Mouse (Mus musculus) heart, postnatal 0 days (tissue): ENCODE results near the gene Ube4b. TPM values are rescaled to one million over a fixed set of nuclear protein-coding genes. Genes with fewer than 3 reads are reported as not detected.

Source experiments
- ATAC-seq: fragments of 200-750 bp; cut with Nextera tagmentation; 2 replicates; pipeline ENCODE4 v1.8.0; 2017; ENCODE audit warnings: low read depth, moderate number of reproducible peaks, moderate library complexity; ENCODE audit not compliant: insufficient read depth
- DNase-seq: peaks from one replicate; pipeline ENCODE4 v3.0.0-alpha.2; 2016; ENCODE audit warnings: low spot score
- H3K27ac ChIP-seq: fragments of 300-500 bp; sonication (generic); 2 replicates; pipeline ENCODE4 v1.5.1; 2014; ENCODE audit warnings: low read depth, mild to moderate bottlenecking
- H3K27me3 ChIP-seq: fragments of 300-500 bp; sonication (generic); 2 replicates; pipeline ENCODE4 v1.6.1; 2014; ENCODE audit warnings: low read length, mixed read lengths; ENCODE audit not compliant: control insufficient read depth, insufficient read depth
- H3K36me3 ChIP-seq: fragments of 300-500 bp; sonication (generic); replicated peaks from 2 replicates; pipeline ENCODE4 v1.6.1; 2014; ENCODE audit warnings: low read length, mixed read lengths; ENCODE audit not compliant: control insufficient read depth, insufficient read depth
- H3K4me1 ChIP-seq: fragments of 300-500 bp; sonication (generic); 2 replicates; pipeline ENCODE4 v1.6.1; 2014; ENCODE audit warnings: antibody characterized with exemption; ENCODE audit not compliant: control insufficient read depth, insufficient read depth
- H3K4me2 ChIP-seq: fragments of 300-500 bp; sonication (generic); 2 replicates; pipeline ENCODE4 v1.6.1; 2014; ENCODE audit warnings: low read depth, mild to moderate bottlenecking, low read length, moderate library complexity
- H3K4me3 ChIP-seq: fragments of 300-500 bp; sonication (generic); 2 replicates; pipeline ENCODE4 v1.5.1; 2014; ENCODE audit warnings: low read depth, low read length
- H3K9ac ChIP-seq: fragments of 300-500 bp; sonication (generic); replicated peaks from 2 replicates; pipeline ENCODE4 v1.6.1; 2014; ENCODE audit warnings: low read depth, low read length, mixed read lengths
- H3K9me3 ChIP-seq: fragments of 300-500 bp; sonication (generic); replicated peaks from 2 replicates; pipeline ENCODE4 v1.6.1; 2016; ENCODE audit warnings: low read length; ENCODE audit not compliant: control insufficient read depth
- CTCF ChIP-seq: IDR thresholded peaks from 2 replicates; pipeline ENCODE4 v1.5.1; 2016; ENCODE audit warnings: antibody characterized with exemption, control low read depth, low read depth
- EP300 ChIP-seq: IDR thresholded peaks from 2 replicates; pipeline ENCODE4 v1.6.1; 2016; ENCODE audit warnings: antibody characterized with exemption, low read depth
- WGBS: fragments of 180-500 bp; shearing (Covaris S2); extraction: QIAGEN DNeasy Blood & Tissue Kit; methylation state at CpG from one replicate; pipeline ENCODE4 v1.1.7; 2014; 5-methylcytosine and 5-hydroxymethylcytosine counted together
- polyA plus RNA-seq: library from polyadenylated mRNA; unstranded; fragments of >200 nt; fragmentation: Nextera tagmentation; extraction: Ambion mirVana; gene quantifications from 2 replicates; pipeline ENCODE4 v1.2.1, GENCODE M21; 2015
- total RNA-seq: library from RNA; depleted of rRNA; stranded (reverse); fragments of >200 nt; gene quantifications from 2 replicates; pipeline ENCODE4 v1.2.3, GENCODE M21; 2014; ENCODE audit warnings: low replicate concordance

Gene Ube4b
- total and polyA plus RNA-seq, 2 experiments from 2014 or later, result 20.2 to 56.4 TPM

DNA sequence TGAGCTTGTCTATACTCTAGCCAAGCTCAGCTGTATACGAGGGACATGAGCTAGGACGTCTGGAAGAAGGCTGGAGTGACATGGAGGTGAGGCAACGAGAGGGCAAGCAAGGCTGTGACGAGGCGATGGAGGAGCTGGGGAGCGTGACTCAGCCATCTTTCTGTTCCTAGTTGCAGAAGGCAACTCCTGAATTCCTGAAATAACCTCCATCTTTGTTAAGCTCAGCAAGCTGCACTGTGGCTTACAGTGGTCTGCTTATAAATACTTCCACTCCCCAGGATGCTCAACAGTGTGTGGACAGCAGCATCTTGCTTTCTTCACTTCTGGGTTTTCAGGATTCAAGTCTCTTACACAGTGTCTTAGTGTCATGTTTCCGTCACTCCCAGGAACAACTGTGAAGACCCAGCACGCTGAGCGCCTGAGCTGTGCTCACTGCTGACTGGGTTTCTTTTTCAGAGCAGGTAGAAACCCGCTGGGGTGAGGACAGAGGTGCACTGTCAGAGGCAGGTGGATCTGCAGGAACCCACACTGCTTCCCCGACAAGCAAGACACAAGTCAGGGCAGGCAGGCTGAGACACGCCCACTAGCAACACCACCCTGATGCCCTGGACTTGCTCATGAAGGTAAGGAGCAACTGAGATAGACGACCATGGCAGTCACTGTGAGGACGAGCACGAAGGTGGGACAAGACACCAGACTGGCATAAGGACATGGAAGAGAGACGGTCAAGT is 20.7 kb downstream of the Ube4b start:
- WGBS, result 58% methylated on average over 16 of the region's 16 CpGs
- Histone ChIP-seq H3K4me1 (peaks cover 29% of the 10 kb centered on the region), H3K27ac (no peak overlapping the region), H3K27me3 (no peaks in the 10 kb centered on the region), H3K4me2 (no peak overlapping the region), H3K36me3 (peaks cover 13% of the 10 kb centered on the region), H3K9me3 (no peaks in the 10 kb centered on the region), H3K4me3 (no peak overlapping the region), H3K9ac (no peak overlapping the region)
- TF ChIP-seq EP300 (no peak), CTCF (no peak)
- no peak for DNase-seq
- no peak for ATAC-seq

DNA sequence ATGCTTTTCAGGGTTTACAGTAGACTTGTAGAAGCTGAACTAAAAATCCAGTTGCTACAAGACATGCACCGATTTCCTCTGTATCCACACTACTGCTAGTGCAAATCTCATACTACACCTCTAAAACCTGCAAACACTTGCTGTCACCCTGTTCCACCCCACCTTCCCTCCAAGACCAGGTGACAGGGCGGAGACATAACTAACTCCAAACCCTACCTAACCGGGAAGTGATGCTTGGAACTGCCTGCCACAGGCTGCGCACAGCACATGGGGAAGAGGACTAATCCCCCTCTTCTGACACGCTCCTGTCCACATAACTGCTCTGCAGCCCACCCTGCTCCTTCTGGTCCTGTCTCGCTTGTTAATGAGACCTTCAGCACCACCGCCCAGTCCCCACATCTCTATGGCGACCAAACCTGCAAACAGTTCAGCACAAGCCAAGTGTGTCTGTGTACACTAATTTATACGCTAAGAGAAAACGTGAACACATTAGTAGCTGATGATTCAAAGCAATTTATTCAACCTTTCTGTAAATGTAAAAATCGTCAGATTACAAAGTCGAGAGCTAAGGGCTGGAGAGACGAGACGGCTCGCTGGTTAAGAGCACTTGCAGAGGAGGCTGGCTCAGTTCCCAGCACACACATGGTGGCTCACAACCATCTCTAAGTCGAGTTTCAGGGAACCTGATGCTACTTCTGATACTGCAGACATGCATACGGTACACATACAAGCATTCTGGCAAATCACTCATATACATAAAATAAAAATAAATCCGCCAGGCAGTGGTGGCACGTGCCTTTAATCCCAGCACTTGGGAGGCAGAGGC is 21.7 kb downstream of the Ube4b start:
- no peak for DNase-seq
- no peak for TF ChIP-seq EP300
- no peak for TF ChIP-seq CTCF
- H3K4me3 ChIP-seq, result no peak overlapping the region
- H3K36me3 ChIP-seq, result peaks cover 5% of the 10 kb centered on the region; the same call in 1 of the 2 replicates
- H3K9me3 ChIP-seq, result no peaks in the 10 kb centered on the region
- H3K27ac ChIP-seq, result no peak overlapping the region
- 63% methylated on average over 19 of the region's 19 CpGs for WGBS
- no peaks in the 10 kb centered on the region for H3K27me3 ChIP-seq
- H3K4me1 ChIP-seq, result peaks cover 34% of the 10 kb centered on the region
- H3K4me2 ChIP-seq, result no peak overlapping the region
- no peak for ATAC-seq
- H3K9ac ChIP-seq, result no peak overlapping the region

DNA sequence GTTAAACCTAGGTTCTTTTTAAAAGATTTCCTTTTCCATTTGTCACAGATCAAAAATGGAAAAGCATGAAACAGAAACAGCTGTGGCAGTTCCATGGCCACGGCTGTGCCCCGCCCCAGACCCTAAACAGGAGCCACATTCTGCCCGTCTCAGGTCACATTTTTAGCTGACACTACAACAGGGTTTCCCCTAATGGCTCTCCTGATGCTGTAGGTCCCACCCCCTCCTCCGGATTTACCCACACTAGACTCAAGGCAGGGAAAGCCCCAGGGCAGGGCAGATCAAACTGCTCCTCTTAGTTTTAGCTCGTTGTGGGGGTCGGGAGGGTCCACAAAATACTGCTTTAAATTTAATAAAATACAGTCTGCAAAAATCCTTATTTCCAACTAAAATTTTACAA is 23.5 kb downstream of the Ube4b start:
- DNase-seq (no peak), ATAC-seq (no peak)
- H3K4me2 ChIP-seq, result no peak overlapping the region
- H3K27me3 ChIP-seq, result no peaks in the 10 kb centered on the region
- no peak overlapping the region for H3K27ac ChIP-seq
- peaks cover 50% of the 10 kb centered on the region for H3K4me1 ChIP-seq
- TF ChIP-seq CTCF (no peak), EP300 (no peak)
- H3K36me3 ChIP-seq, result peaks cover 7% of the 10 kb centered on the region
- 27% methylated on average over 6 of the region's 6 CpGs for WGBS
- no peak overlapping the region for H3K9ac ChIP-seq
- no peaks in the 10 kb centered on the region for H3K9me3 ChIP-seq
- H3K4me3 ChIP-seq, result no peak overlapping the region

DNA sequence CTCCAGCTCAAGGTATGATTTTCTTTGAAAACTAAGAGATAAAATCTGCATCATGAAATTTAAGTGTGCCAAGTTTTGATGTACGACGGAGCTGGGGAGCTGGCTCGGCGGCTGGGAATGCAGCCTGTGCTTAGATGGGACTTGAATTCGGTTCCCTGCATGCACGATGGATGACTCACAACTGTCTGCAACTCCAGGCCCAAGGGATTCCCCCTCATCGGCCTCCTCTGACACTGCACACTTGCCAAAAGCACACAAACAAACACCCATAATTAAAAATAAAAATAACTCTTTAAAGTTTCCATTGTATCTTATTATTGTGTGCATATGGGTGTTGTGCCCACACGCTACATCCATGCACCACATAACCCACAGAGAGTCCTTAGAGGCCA is 25.0 kb downstream of the Ube4b start:
- H3K36me3 ChIP-seq, result peaks cover 10% of the 10 kb centered on the region
- no peak overlapping the region; the same call in 1 of the 2 replicates for H3K27ac ChIP-seq
- H3K4me2 ChIP-seq, result peak overlapping the region; percentile 6; the same call in 1 of the 2 replicates
- peaks cover 50% of the 10 kb centered on the region for H3K4me1 ChIP-seq
- H3K9ac ChIP-seq, result 0 out of 2 replicates have a peak overlapping the region, but pooled peaks have one; percentile 26
- no peak for TF ChIP-seq EP300
- no peak for TF ChIP-seq CTCF
- 25% methylated on average over 8 of the region's 8 CpGs for WGBS
- DNase-seq (no peak), ATAC-seq (no peak)
- no peaks in the 10 kb centered on the region for H3K27me3 ChIP-seq
- H3K4me3 ChIP-seq, result no peak overlapping the region
- H3K9me3 ChIP-seq, result no peaks in the 10 kb centered on the region

DNA sequence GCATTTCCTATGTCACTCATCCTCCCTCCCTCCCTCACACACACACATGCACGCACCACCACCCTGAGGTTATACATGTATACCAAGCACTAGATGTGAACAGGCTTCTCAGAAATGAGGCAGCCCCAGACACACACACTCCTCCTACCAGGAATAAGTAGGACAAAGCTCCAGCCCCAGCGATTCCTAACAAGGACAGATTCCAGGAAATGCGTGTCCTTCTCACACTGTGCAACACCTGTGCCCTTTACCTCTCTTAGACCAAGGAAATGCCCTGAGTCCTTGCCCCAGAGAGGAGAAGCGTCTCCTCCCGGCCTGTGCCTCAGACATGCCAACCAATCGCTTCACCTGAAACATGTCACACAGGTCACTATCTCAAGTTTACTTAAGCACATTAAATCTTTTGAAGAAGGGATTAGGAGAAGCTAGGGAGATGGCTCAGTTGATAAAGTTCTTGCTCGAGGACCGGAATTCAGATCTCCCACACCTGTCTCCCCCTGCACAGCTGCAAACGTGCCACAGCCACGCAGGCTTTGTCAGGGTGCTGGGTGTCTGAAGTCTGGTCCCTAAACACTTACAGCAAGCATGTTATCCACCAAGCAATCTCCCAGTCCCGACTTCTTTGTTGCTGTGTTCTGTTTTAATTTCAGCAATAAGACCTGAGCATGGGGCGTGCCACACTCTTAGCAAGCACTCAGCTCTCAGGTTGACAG is 25.5 kb downstream of the Ube4b start:
- H3K27me3 ChIP-seq, result no peaks in the 10 kb centered on the region
- no peaks in the 10 kb centered on the region for H3K9me3 ChIP-seq
- no peak overlapping the region for H3K4me3 ChIP-seq
- peak overlapping the region; percentile 6; the same call in 1 of the 2 replicates for H3K4me2 ChIP-seq
- peaks cover 53% of the 10 kb centered on the region for H3K4me1 ChIP-seq
- peaks cover 10% of the 10 kb centered on the region for H3K36me3 ChIP-seq
- DNase-seq, result no peak
- TF ChIP-seq CTCF (no peak), EP300 (no peak)
- WGBS, result 53% methylated on average over 12 of the region's 12 CpGs
- H3K9ac ChIP-seq, result 0 out of 2 replicates have a peak overlapping the region, but pooled peaks have one; percentile 26
- ATAC-seq, result no peak
- H3K27ac ChIP-seq, result peak overlapping the region; percentile 15; the same call in 1 of the 2 replicates
